Mouse (Mus musculus) myocyte (in vitro differentiated cells): ENCODE measurements around the gene Arhgef28. TPM values are rescaled to one million over a fixed set of nuclear protein-coding genes. Genes with fewer than 3 reads are reported as not detected.

Experiments used
- H3K27me3 ChIP-seq: one replicate; pipeline ENCODE4 v1.6.1; 2011; ENCODE audit not compliant: control insufficient read depth, insufficient read depth, insufficient read length
- H3K36me3 ChIP-seq: one replicate; pipeline ENCODE4 v1.6.1; 2011; ENCODE audit not compliant: control insufficient read depth, insufficient read depth
- H3K4me2 ChIP-seq: one replicate; pipeline ENCODE4 v1.6.1; 2011; ENCODE audit warnings: low read depth, control low read depth
- H3K4me3 ChIP-seq: one replicate; pipeline ENCODE4 v1.5.1; 2011; ENCODE audit warnings: mild to moderate bottlenecking, control low read depth, moderate library complexity
- H3K79me2 ChIP-seq: one replicate; pipeline ENCODE4 v1.6.1; 2011; ENCODE audit not compliant: control insufficient read depth, insufficient read depth
- H3ac ChIP-seq: one replicate; pipeline ENCODE4 v1.6.1; 2011; ENCODE audit not compliant: control insufficient read depth, insufficient read length
- CEBPB ChIP-seq: IDR thresholded peaks from 2 replicates; pipeline ENCODE4 v1.6.1; 2011; ENCODE audit warnings: mild to moderate bottlenecking, moderate library complexity; ENCODE audit not compliant: poor library complexity, insufficient read depth, severe bottlenecking
- E2F4 ChIP-seq: IDR thresholded peaks from one replicate; pipeline ENCODE4 v1.6.1; 2011; ENCODE audit warnings: mild to moderate bottlenecking, control low read depth, moderate library complexity; ENCODE audit not compliant: insufficient read depth
- MAX ChIP-seq: IDR thresholded peaks from one replicate; pipeline ENCODE4 v1.6.1; 2011; ENCODE audit warnings: low read depth, mild to moderate bottlenecking, control low read depth
- MYOD1 ChIP-seq, 3 experiments: IDR thresholded peaks; one replicate each; pipeline ENCODE4 v1.6.1; 2011; ENCODE audit warnings: control low read depth in 2 of 3, low read depth in 2 of 3, mild to moderate bottlenecking in 2 of 3, moderate library complexity in 1 of 3; ENCODE audit not compliant: insufficient read length in 2 of 3, control insufficient read depth in 1 of 3
- MYOG ChIP-seq, 3 experiments: IDR thresholded peaks; one replicate each; pipeline ENCODE4 v1.6.1; 2011; ENCODE audit warnings: control low read depth in 2 of 3, low read depth in 2 of 3, mild to moderate bottlenecking in 2 of 3; ENCODE audit not compliant: insufficient read length in 2 of 3, control insufficient read depth in 1 of 3, insufficient read depth in 1 of 3
- POLR2A ChIP-seq: IDR thresholded peaks from one replicate; pipeline ENCODE4 v1.6.1; 2011; ENCODE audit warnings: low read depth, mild to moderate bottlenecking, control low read depth, moderate library complexity; ENCODE audit not compliant: insufficient read length
- POLR2AphosphoS2 ChIP-seq: IDR thresholded peaks from one replicate; pipeline ENCODE4 v1.6.1; 2011; ENCODE audit warnings: low read depth, control low read depth; ENCODE audit not compliant: insufficient read length
- REST ChIP-seq: IDR thresholded peaks from one replicate; pipeline ENCODE4 v1.6.1; 2011; ENCODE audit warnings: mild to moderate bottlenecking, control low read depth, moderate library complexity; ENCODE audit not compliant: insufficient read depth, insufficient read length
- SRF ChIP-seq: IDR thresholded peaks from one replicate; pipeline ENCODE4 v1.6.1; 2011; ENCODE audit warnings: low read depth; ENCODE audit not compliant: control insufficient read depth, insufficient read length
- TCF12 ChIP-seq: IDR thresholded peaks from one replicate; pipeline ENCODE4 v1.6.1; 2011; ENCODE audit warnings: mild to moderate bottlenecking, control low read depth; ENCODE audit not compliant: poor library complexity, insufficient read depth, severe bottlenecking
- TCF3 ChIP-seq: IDR thresholded peaks from one replicate; pipeline ENCODE4 v1.6.1; 2011; ENCODE audit warnings: low read depth, control low read depth; ENCODE audit not compliant: insufficient read length
- USF1 ChIP-seq: IDR thresholded peaks from one replicate; pipeline ENCODE4 v1.6.1; 2011; ENCODE audit warnings: low read depth, mild to moderate bottlenecking, control low read depth, moderate library complexity
- polyA plus RNA-seq: library from polyadenylated mRNA; unstranded; fragments of >200 nt; fragmentation: generic; extraction: Trizol; gene quantifications from one replicate; pipeline ENCODE4 v1.2.1, GENCODE M21; 2012; ENCODE audit warnings: missing spikeins

Arhgef28 gene
- polyA plus RNA-seq, 1 experiment, result 0.76 TPM

DNA sequence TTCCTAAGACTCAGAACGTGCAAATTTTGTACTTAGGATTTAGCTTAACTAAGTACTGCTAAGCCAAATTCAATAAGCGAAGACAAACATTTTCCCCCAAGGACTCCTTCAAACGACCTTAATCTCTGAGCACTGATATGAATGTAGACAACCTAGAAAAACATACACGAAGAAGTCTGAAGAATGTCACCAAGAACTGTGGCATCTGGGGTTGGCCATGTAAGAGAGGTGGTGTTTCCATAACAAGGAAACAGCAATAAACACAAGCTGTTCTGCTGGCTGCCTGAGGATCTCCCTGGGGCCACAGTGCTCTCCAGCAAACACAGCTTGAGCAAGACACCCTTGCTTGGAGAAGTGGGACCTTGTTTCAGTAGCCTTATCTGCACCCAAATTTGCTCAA lies 87.9 kb downstream of the Arhgef28 start:
- TF ChIP-seq TCF12 (no peak), MYOG (IDR thresholded peaks at IDR 0.05; ENCODE audit: control insufficient read depth in 1 of 3, insufficient read depth in 1 of 3, insufficient read length in 2 of 3, low read depth in 2 of 3) (no peak), SRF (no peak), TCF3 (no peak), CEBPB (no peak), MAX (no peak), USF1 (no peak), POLR2AphosphoS2 (no peak), MYOD1 (IDR thresholded peaks at IDR 0.05; ENCODE audit: control insufficient read depth in 1 of 3, insufficient read length in 2 of 3, low read depth in 2 of 3) (no peak), POLR2A (no peak), REST (no peak), E2F4 (no peak)

DNA sequence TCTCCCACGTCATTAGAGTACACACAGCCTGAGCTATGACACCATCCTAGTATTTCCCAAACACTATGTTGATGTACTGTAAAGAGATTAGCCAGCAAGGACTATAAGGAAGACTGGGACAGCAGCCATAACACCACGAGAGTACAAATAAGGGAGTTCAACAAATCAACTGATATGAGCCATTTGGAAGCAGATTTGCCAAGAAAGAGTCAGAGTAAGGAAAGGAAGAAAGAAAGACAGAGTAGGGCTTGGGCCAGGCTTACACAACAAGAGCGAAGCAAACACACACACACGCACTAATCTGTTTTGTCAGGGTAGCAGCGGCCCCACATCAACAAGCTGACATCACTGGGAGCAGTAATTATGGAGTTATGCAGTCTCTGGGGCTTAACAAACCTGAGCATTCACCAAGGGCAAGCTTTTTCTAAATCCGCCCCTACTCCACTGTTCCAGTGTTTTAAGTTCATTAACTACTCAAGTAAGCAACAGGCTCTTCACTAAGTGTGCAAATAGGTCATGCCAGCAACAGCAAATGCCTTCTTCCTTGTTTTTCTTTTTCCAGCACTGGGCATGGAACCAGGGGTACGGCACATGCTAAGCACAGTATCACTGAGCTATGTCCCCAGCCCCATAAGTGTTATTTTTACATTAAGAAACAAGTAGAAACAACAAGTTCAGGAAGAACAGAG lies 88.5 kb downstream of the Arhgef28 start:
- Histone ChIP-seq H3K79me2 (no peaks in the 10 kb centered on the region), H3ac (no peak overlapping the region), H3K4me3 (no peak overlapping the region), H3K27me3 (peaks cover 26% of the 10 kb centered on the region), H3K36me3 (no peaks in the 10 kb centered on the region), H3K4me2 (no peak overlapping the region)
- TF ChIP-seq POLR2AphosphoS2 (no peak), CEBPB (no peak), MYOG (IDR thresholded peaks at IDR 0.05; ENCODE audit: control insufficient read depth in 1 of 3, insufficient read depth in 1 of 3, insufficient read length in 2 of 3, low read depth in 2 of 3) (no peak), TCF12 (no peak), E2F4 (no peak), POLR2A (no peak), MAX (no peak), SRF (no peak), REST (no peak), MYOD1 (IDR thresholded peaks at IDR 0.05; ENCODE audit: control insufficient read depth in 1 of 3, insufficient read length in 2 of 3, low read depth in 2 of 3) (no peak), USF1 (no peak), TCF3 (no peak)

More for the DNA sequence above, 87.9 kb downstream of the Arhgef28 start:
- Histone ChIP-seq H3K4me3 (no peak overlapping the region), H3K36me3 (no peaks in the 10 kb centered on the region), H3ac (no peak overlapping the region), H3K79me2 (no peaks in the 10 kb centered on the region), H3K4me2 (no peak overlapping the region), H3K27me3 (peaks cover 23% of the 10 kb centered on the region)

DNA sequence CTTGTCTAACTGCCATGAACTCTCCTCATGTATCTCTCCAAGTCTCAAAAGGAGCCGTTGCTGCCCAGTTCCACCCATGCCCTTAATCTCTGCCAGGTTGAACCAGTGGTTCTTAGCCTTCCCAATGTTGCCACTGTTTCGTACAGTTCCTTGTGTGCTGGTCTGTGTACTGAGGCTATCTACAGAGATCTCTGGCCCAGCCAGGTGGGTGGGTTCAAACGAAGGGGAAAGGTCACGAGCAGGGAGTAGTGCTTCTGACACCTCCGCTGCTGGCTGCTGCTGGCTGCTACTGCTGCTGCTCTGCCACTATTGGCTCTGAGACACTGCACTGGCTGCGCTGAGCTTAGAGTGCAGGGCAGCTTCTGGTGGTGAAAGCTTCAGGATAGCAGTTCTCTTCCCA lies 90.6 kb downstream of the Arhgef28 start:
- H3K4me3 ChIP-seq, result no peak overlapping the region
- TF ChIP-seq SRF (no peak), MYOG (IDR thresholded peaks at IDR 0.05; ENCODE audit: control insufficient read depth in 1 of 3, insufficient read depth in 1 of 3, insufficient read length in 2 of 3, low read depth in 2 of 3) (no peak), CEBPB (no peak), POLR2AphosphoS2 (no peak), REST (no peak), MYOD1 (IDR thresholded peaks at IDR 0.05; ENCODE audit: control insufficient read depth in 1 of 3, insufficient read length in 2 of 3, low read depth in 2 of 3) (no peak), USF1 (no peak), MAX (no peak), TCF3 (no peak), TCF12 (no peak), POLR2A (no peak), E2F4 (no peak)
- H3K36me3 ChIP-seq, result no peaks in the 10 kb centered on the region
- H3K79me2 ChIP-seq, result no peaks in the 10 kb centered on the region
- no peak overlapping the region for H3K4me2 ChIP-seq
- no peak overlapping the region for H3ac ChIP-seq
- H3K27me3 ChIP-seq, result peaks cover 28% of the 10 kb centered on the region

DNA sequence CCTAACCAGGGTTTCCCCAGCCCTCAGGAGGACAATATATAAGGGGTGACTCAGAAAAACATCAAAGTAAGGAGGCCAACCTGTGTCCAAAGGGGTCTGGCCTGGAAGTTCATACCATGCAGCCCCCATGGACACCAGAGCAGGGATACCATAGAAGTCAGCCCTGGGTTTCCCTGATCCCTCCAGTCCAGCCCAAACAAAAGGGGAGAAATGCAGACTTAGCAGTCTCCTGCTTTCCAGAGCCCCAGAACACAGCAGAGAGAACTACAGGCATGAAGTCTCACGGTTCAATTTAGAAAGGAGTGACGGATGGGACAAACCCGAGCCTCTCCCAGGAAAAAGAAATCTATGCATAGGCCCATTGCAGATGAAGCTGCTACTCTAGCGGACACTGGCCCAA lies 91.2 kb downstream of the Arhgef28 start:
- peaks cover 23% of the 10 kb centered on the region for H3K27me3 ChIP-seq
- no peaks in the 10 kb centered on the region for H3K79me2 ChIP-seq
- no peak overlapping the region for H3K4me3 ChIP-seq
- no peaks in the 10 kb centered on the region for H3K36me3 ChIP-seq
- H3ac ChIP-seq, result no peak overlapping the region
- H3K4me2 ChIP-seq, result no peak overlapping the region
- TF ChIP-seq POLR2A (no peak), CEBPB (no peak), E2F4 (no peak), TCF12 (no peak)

DNA sequence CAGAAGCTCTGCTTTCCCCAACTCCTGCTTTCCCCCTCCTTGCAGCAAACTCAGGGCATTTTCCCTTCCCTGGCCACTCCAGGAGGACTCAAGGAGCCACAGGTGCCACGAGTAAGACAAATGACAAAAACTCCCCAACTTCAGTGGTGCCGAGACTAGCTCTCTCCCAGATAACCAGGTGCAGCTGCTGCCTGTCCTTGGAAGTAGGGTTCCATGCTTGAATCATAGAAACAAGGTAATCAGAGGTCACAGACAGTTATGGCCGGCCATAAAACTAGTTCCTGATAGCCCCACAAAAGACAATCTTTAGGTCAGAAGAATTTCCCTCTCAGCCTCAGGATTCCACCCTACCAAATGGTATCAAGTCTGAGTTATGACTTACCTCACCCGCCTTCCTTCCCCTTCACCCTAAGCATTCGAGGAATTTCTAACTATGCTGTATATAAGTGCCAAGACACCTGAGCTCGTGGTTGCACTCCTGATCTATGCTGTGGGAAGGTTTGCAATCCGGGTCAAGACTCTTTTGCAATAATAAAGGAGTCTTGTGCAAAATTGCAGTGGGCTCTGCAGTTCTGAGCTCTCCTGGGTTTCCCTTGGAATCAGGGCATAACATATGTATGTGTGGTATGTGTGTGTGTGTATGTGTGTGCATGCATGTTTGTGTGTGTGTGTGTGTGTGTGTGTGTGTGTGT lies 93.3 kb downstream of the Arhgef28 start:
- TF ChIP-seq E2F4, result no peak
- TF ChIP-seq REST, result no peak
- TF ChIP-seq TCF3, result no peak
- TF ChIP-seq TCF12, result no peak
- TF ChIP-seq MYOG (IDR thresholded peaks at IDR 0.05; ENCODE audit: control insufficient read depth in 1 of 3, insufficient read depth in 1 of 3, insufficient read length in 2 of 3, low read depth in 2 of 3), result no peak
- TF ChIP-seq CEBPB, result no peak
- no peak for TF ChIP-seq MAX
- no peak for TF ChIP-seq POLR2A
- no peak overlapping the region for H3K4me3 ChIP-seq
- H3ac ChIP-seq, result no peak overlapping the region

More for the DNA sequence above, 93.3 kb downstream of the Arhgef28 start:
- no peaks in the 10 kb centered on the region for H3K36me3 ChIP-seq
- no peak overlapping the region for H3K4me2 ChIP-seq
- H3K27me3 ChIP-seq, result peaks cover 23% of the 10 kb centered on the region
- H3K79me2 ChIP-seq, result no peaks in the 10 kb centered on the region
